Mouse (Mus musculus) MEL (cell line): ENCODE measurements around the gene Tnip3. TPM values are rescaled to one million over a fixed set of nuclear protein-coding genes. Genes with fewer than 3 reads are reported as not detected.

Experiments used
- DNase-seq: peaks from one replicate; pipeline ENCODE4 v3.0.0; 2011; ENCODE audit warnings: low read depth, low spot score
- H3K27ac ChIP-seq: 2 replicates; pipeline ENCODE4 v1.5.1; 2012; ENCODE audit warnings: low read depth, mild to moderate bottlenecking, control low read depth, low read length, moderate library complexity; ENCODE audit not compliant: control insufficient read depth
- H3K27me3 ChIP-seq, 2 experiments: fragments of 150-350 bp in 1 of 2; sonication (generic) in 1 of 2; 2 replicates each; pipeline ENCODE4 v1.6.1; 2012; ENCODE audit warnings: low read length in 2 of 2, mild to moderate bottlenecking in 2 of 2, improper control_type of control experiment in 1 of 2, moderate library complexity in 1 of 2; ENCODE audit not compliant: insufficient read depth in 2 of 2, control insufficient read depth in 1 of 2
- H3K36me3 ChIP-seq, 2 experiments: 2 replicates each; pipeline ENCODE4 v1.6.1; 2012 to 2014; ENCODE audit warnings: low read length in 2 of 2, improper control_type of control experiment in 1 of 2, inconsistent platforms in 1 of 2, mild to moderate bottlenecking in 1 of 2; ENCODE audit not compliant: insufficient read depth in 2 of 2, control insufficient read depth in 1 of 2
- H3K4me1 ChIP-seq, 2 experiments: fragments of 150-350 bp in 1 of 2; sonication (generic) in 1 of 2; 2 replicates each; pipeline ENCODE4 v1.6.1; 2012; ENCODE audit warnings: low read length in 2 of 2, improper control_type of control experiment in 1 of 2, mild to moderate bottlenecking in 1 of 2; ENCODE audit not compliant: insufficient read depth in 2 of 2, control insufficient read depth in 1 of 2
- H3K4me3 ChIP-seq, 2 experiments: fragments of 150-350 bp in 1 of 2; sonication (generic) in 1 of 2; 2 replicates each; pipeline ENCODE4 v1.5.1; 2012; ENCODE audit warnings: low read depth in 2 of 2, low read length in 2 of 2, mild to moderate bottlenecking in 2 of 2, moderate library complexity in 2 of 2, control low read depth in 1 of 2, improper control_type of control experiment in 1 of 2; ENCODE audit not compliant: control insufficient read depth in 1 of 2, insufficient read depth in 1 of 2
- H3K79me2 ChIP-seq: 2 replicates; pipeline ENCODE4 v1.6.1; 2012; ENCODE audit warnings: mild to moderate bottlenecking, low read length, moderate library complexity; ENCODE audit not compliant: control insufficient read depth, poor library complexity, insufficient read depth
- H3K9ac ChIP-seq: 2 replicates; pipeline ENCODE4 v1.6.1; 2012; ENCODE audit warnings: low read depth, mild to moderate bottlenecking, control low read depth, low read length, moderate library complexity; ENCODE audit not compliant: control insufficient read depth, poor library complexity, severe bottlenecking
- H3K9me3 ChIP-seq: fragments of 150-350 bp; sonication (generic); replicated peaks from 2 replicates; pipeline ENCODE4 v1.6.1; 2012; ENCODE audit warnings: mild to moderate bottlenecking, low read length, improper control_type of control experiment, moderate library complexity; ENCODE audit not compliant: insufficient read depth
- BHLHE40 ChIP-seq: IDR thresholded peaks from 2 replicates; pipeline ENCODE4 v1.6.1; 2012; ENCODE audit warnings: low read depth, mild to moderate bottlenecking, inconsistent platforms, low read length, improper control_type of control experiment, borderline replicate concordance
- HCFC1 ChIP-seq: IDR thresholded peaks from 2 replicates; pipeline ENCODE4 v1.6.1; 2012; ENCODE audit warnings: low read depth, mild to moderate bottlenecking, inconsistent platforms, low read length, improper control_type of control experiment, moderate library complexity
- JUND ChIP-seq: IDR thresholded peaks from 2 replicates; pipeline ENCODE4 v1.6.1; 2011; ENCODE audit warnings: low read depth, mild to moderate bottlenecking, improper control_type of control experiment, low read length
- KAT2A ChIP-seq: conservative IDR thresholded peaks from 2 replicates; pipeline ENCODE4 v1.6.1; 2012; ENCODE audit warnings: low read depth, low read length, improper control_type of control experiment, inconsistent platforms
- MAX ChIP-seq: IDR thresholded peaks from 2 replicates; pipeline ENCODE4 v1.6.1; 2011; ENCODE audit warnings: low read length, improper control_type of control experiment
- MAZ ChIP-seq: IDR thresholded peaks from 2 replicates; pipeline ENCODE4 v1.6.1; 2012; ENCODE audit warnings: low read depth, mild to moderate bottlenecking, inconsistent platforms, low read length, improper control_type of control experiment
- MYB ChIP-seq: IDR thresholded peaks from 2 replicates; pipeline ENCODE4 v1.6.1; 2011; ENCODE audit warnings: mild to moderate bottlenecking, low read depth, low read length, improper control_type of control experiment
- SIN3A ChIP-seq: IDR thresholded peaks from 2 replicates; pipeline ENCODE4 v1.6.1; 2012; ENCODE audit warnings: low read length, improper control_type of control experiment, inconsistent platforms
- TBP ChIP-seq: IDR thresholded peaks from 2 replicates; pipeline ENCODE4 v1.8.0; 2011; ENCODE audit warnings: low read depth, low read length, improper control_type of control experiment
- TCF12 ChIP-seq: IDR thresholded peaks from 2 replicates; pipeline ENCODE4 v1.6.1; 2014; ENCODE audit warnings: low read depth, mild to moderate bottlenecking, inconsistent platforms, low read length, improper control_type of control experiment, moderate library complexity
- USF2 ChIP-seq, 2 experiments: IDR thresholded peaks; 2 replicates each; pipeline ENCODE4 v1.6.1; 2011 to 2012; ENCODE audit warnings: improper control_type of control experiment in 2 of 2, low read length in 2 of 2, borderline replicate concordance in 1 of 2, inconsistent platforms in 1 of 2, low read depth in 1 of 2, mild to moderate bottlenecking in 1 of 2; ENCODE audit not compliant: insufficient read depth in 1 of 2
- ZNF384 ChIP-seq: IDR thresholded peaks from 2 replicates; pipeline ENCODE4 v1.6.1; 2012; ENCODE audit warnings: low read depth, mild to moderate bottlenecking, inconsistent platforms, low read length, improper control_type of control experiment
- polyA plus RNA-seq, 2 experiments: library from polyadenylated mRNA; stranded (reverse) in 1 of 2; unstranded in 1 of 2; fragments of >175 nt in 1 of 2; fragments of >200 nt in 1 of 2; gene quantifications; 2 replicates each; pipeline versions ENCODE4 v1.2.1 to v1.2.4; 2012; ENCODE audit warnings: low replicate concordance in 2 of 2, low read depth in 1 of 2; ENCODE audit not compliant: insufficient read length in 2 of 2, insufficient read depth in 1 of 2, missing spikeins in 1 of 2
- total RNA-seq: library from RNA; depleted of rRNA; stranded (reverse); fragments of 300-350 nt; gene quantifications from 2 replicates; pipeline ENCODE4 v1.2.3, GENCODE M21; 2012; rRNA removed

Tnip3 gene
- total and polyA plus RNA-seq, 3 experiments: 0.99 TPM; not detected in 2

DNA sequence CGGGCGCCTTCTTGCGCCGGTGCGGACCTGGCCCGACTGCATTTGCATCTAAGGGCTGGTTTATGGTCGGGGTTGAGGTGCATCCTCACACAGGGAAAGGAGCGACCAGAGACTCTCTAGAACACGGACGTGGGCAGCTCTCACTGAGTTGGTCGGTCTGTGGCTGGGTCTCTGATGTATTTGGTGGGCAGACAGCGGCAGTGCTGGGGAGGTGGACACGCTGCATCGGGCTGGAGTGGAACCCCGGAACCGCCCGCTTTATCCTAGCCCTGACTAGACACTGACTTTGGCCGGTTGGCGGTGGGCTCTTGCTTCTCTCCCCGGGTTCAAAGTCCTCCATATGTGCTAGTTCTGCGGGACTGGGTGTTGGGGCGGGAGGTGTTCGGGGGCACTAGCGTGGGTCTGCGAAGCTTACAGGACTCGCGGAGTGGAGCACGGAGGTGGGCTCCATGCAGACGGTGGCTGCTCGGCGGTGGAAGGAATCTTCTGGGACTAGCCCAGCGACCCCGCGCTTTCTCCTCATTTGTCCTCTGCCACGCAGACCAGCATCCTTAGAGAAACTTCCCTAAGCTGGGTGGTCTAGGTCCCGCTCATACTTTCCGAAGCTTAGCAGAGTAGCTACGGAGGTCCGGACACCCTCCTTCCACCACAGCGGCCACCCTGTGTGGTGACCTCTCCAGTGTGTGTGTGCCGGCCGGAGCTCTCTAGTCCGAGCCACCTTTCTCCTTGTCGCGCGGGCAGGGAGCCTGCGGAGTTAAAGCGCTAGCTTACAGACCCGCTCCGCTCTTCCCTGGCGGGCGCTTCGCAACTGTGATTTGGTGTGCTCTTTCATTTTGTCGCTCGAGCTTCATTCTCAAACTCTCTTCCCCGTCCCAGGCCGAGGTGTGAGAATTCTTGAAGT, 147.3 kb downstream of the Tnip3 start:
- H3K4me1 ChIP-seq: no peaks in the 10 kb centered on the region
- DNase-seq: no peak
- H3K9me3 ChIP-seq: no peaks in the 10 kb centered on the region
- no peak overlapping the region for H3K27ac ChIP-seq
- no peak overlapping the region for H3K9ac ChIP-seq
- TF ChIP-seq HCFC1: no peak
- no peak for TF ChIP-seq TCF12
- TF ChIP-seq MYB: no peak
- no peak for TF ChIP-seq BHLHE40
- no peak for TF ChIP-seq MAZ
- TF ChIP-seq SIN3A: no peak
- no peak for TF ChIP-seq TBP
- TF ChIP-seq ZNF384: no peak
- no peak for TF ChIP-seq JUND
- TF ChIP-seq KAT2A: no peak
- no peak for TF ChIP-seq MAX
- no peak for TF ChIP-seq USF2 (IDR thresholded peaks at IDR 0.05; ENCODE audit: borderline replicate concordance in 1 of 2, insufficient read depth in 1 of 2, low read depth in 1 of 2, low read length in 2 of 2)
- TF ChIP-seq, all 39 proteins: peak for 0
- H3K79me2 ChIP-seq: no peaks in the 10 kb centered on the region
- no peaks in the 10 kb centered on the region; a peak in 1 of 4 replicates for H3K27me3 ChIP-seq
- no peaks in the 10 kb centered on the region for H3K36me3 ChIP-seq
- H3K4me3 ChIP-seq: no peak overlapping the region

Other genes with a start within 250 kb of the Tnip3 start
- gene C130060K24Rik, start 144.2 kb upstream of the Tnip3 start, total RNA-seq: not detected in 2 replicates
- gene C130060K24Rik, start 144.2 kb upstream of the Tnip3 start, polyA plus RNA-seq: not detected
- not detected in 2 replicates for gene Ndnf, start 146.3 kb downstream of the Tnip3 start, total RNA-seq
- gene Ndnf, start 146.3 kb downstream of the Tnip3 start, polyA plus RNA-seq: not detected